Mouse (Mus musculus) hindbrain, embryonic 11.5 days (tissue): ENCODE data around the gene Agt. TPM values are rescaled to one million over a fixed set of nuclear protein-coding genes. Genes with fewer than 3 reads are reported as not detected.

Source experiments
- ATAC-seq: fragments of 200-750 bp; cut with Nextera tagmentation; 2 replicates; pipeline ENCODE4 v1.8.0; 2017; ENCODE audit warnings: mild to moderate bottlenecking, moderate TSS enrichment, moderate library complexity; ENCODE audit not compliant: low FRiP score
- DNase-seq: peaks from one replicate; pipeline ENCODE4 v3.0.0-alpha.2; 2015; ENCODE audit warnings: low spot score
- H3K27ac ChIP-seq: fragments of 300-500 bp; sonication (generic); 2 replicates; pipeline ENCODE4 v1.5.1; 2014; ENCODE audit warnings: mild to moderate bottlenecking, low read depth, low read length
- H3K27me3 ChIP-seq: fragments of 300-500 bp; sonication (generic); 2 replicates; pipeline ENCODE4 v1.6.1; 2014; ENCODE audit warnings: mild to moderate bottlenecking, low read length, moderate library complexity, mixed read lengths; ENCODE audit not compliant: control insufficient read depth, insufficient read depth
- H3K36me3 ChIP-seq: fragments of 300-500 bp; sonication (generic); 2 replicates; pipeline ENCODE4 v1.6.1; 2014; ENCODE audit warnings: mild to moderate bottlenecking, low read length, moderate library complexity, mixed read lengths; ENCODE audit not compliant: control insufficient read depth, insufficient read depth
- H3K4me1 ChIP-seq: fragments of 300-500 bp; sonication (generic); replicated peaks from 2 replicates; pipeline ENCODE4 v1.6.1; 2014; ENCODE audit warnings: low read length, mixed read lengths; ENCODE audit not compliant: control insufficient read depth, insufficient read depth
- H3K4me2 ChIP-seq: fragments of 300-500 bp; sonication (generic); replicated peaks from 2 replicates; pipeline ENCODE4 v1.6.1; 2014; ENCODE audit warnings: mild to moderate bottlenecking, low read depth, low read length
- H3K4me3 ChIP-seq: fragments of 300-500 bp; sonication (generic); 2 replicates; pipeline ENCODE4 v1.5.1; 2014; ENCODE audit warnings: low read depth, low read length
- H3K9ac ChIP-seq: fragments of 300-500 bp; sonication (generic); 2 replicates; pipeline ENCODE4 v1.6.1; 2014; ENCODE audit warnings: low read depth, low read length
- H3K9me3 ChIP-seq: fragments of 300-500 bp; sonication (generic); 2 replicates; pipeline ENCODE4 v1.6.1; 2016; ENCODE audit warnings: low read length; ENCODE audit not compliant: control insufficient read depth
- WGBS: fragments of 180-500 bp; shearing (Covaris S2); extraction: QIAGEN DNeasy Blood & Tissue Kit; methylation state at CpG from one replicate; pipeline ENCODE4 v1.1.7; 2014; 5-methylcytosine and 5-hydroxymethylcytosine counted together
- polyA plus RNA-seq: library from polyadenylated mRNA; unstranded; fragments of >200 nt; fragmentation: Nextera tagmentation; extraction: Ambion mirVana; gene quantifications from 2 replicates; pipeline ENCODE4 v1.2.1, GENCODE M21; 2014

The Agt gene
- polyA plus RNA-seq, 1 experiment from 2014 or later = 0.14 TPM

DNA sequence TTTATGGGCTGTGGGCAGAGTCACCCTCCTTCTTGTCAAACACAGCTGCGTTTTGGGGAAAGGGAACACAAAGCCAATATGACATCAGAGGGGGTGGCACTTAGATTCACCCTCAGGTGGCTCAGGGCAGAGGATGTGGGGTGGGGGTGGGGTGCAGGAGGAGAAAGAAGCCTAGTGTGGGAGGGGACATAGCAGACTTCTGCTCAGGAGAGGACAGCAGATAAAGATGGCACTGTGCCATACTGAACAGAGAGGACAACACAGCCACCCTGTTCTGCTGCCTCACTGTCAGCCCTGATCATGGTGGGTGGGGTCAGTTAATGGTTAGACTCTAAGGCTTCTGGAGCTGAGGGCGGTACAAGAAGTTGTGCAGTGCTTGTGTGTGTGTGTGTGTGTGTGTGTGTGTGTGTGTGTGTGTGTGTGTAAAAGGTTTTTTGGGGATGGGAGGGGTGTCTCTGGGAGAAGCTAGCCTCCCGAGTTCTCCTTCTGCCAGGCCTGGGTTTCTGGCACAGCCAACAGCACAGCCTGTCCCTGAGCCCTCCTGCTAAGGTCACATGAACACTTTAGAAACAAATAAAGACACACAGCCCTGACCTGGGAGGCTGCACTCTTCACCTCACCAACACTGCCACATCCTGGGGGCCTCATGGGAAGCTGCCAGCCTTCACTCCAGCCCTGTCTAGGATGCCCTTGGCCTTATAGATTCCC lies 16.4 kb upstream of the Agt start:
- Histone ChIP-seq H3K27ac (no peak overlapping the region), H3K4me1 (no peaks in the 10 kb centered on the region), H3K4me3 (no peak overlapping the region), H3K27me3 (no peaks in the 10 kb centered on the region), H3K9me3 (no peaks in the 10 kb centered on the region), H3K36me3 (no peaks in the 10 kb centered on the region), H3K4me2 (no peak overlapping the region), H3K9ac (no peak overlapping the region)
- DNase-seq (no peak), ATAC-seq (no peak)
- WGBS = 52% methylated on average over 3 of the region's 3 CpGs

DNA sequence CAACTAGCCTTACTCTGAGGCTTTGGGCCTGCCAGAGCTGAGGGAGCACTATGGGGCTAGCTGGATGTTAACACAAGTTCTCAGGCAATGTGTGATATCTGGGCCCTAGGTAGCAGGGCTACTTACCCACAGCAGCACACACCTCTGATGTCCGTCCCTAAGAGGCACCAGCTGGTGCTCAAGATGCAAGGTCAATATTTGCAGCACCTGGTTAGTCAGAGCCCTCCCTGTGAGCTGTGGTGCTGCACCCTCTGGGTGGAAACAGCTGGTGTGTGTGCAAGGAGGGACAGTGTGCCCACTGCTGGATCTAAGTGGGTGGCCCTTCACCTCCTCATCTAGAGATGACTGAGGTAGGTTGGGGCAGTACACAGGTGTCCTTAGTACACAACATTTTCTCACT lies 7.2 kb upstream of the Agt start:
- Histone ChIP-seq H3K27ac (no peak overlapping the region), H3K9me3 (no peaks in the 10 kb centered on the region), H3K4me2 (no peak overlapping the region), H3K27me3 (no peaks in the 10 kb centered on the region), H3K36me3 (no peaks in the 10 kb centered on the region), H3K4me1 (no peaks in the 10 kb centered on the region), H3K4me3 (no peak overlapping the region), H3K9ac (no peak overlapping the region)
- no peak for DNase-seq
- ATAC-seq = no peak
- WGBS = 81% methylated on average over 1 of the region's 1 CpGs

DNA sequence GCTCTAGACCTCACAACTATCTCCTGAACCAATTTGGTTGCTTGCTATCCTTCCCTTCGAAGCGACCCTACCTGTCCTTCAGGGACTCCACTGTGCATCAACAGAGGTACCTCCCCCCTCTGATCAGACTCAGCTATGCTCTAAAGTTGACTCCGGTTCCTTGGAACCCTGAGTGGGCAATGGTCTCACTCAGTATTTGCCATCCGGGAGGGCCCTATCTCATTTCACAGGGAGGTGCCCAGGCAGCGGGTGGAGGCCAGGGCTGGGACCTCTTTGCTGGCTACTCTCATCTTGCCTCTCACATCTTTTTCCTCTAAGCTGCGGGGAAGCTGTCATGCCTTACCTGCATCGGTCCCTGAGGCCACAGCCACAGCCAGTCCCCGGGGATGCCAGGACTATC lies 6.3 kb upstream of the Agt start, which contains the start of gene Capn9:
TSS of gene Capn9 (plus strand) at position 301 of the 400 bp plus-strand sequence.
- H3K27ac ChIP-seq = no peak within 1 kb of the TSS
- H3K9me3 ChIP-seq = no peaks in the 10 kb centered on the region
- no peak within 1 kb of the TSS for H3K9ac ChIP-seq
- DNase-seq (no peak), ATAC-seq (no peak)
- H3K4me3 ChIP-seq = no peak within 1 kb of the TSS
- H3K4me2 ChIP-seq = no peak within 1 kb of the TSS
- no peaks in the 10 kb centered on the region for H3K27me3 ChIP-seq
- H3K4me1 ChIP-seq = no peaks in the 10 kb centered on the region
- 95% methylated on average over 8 of the region's 8 CpGs for WGBS
- H3K36me3 ChIP-seq = no peaks in the 10 kb centered on the region

DNA sequence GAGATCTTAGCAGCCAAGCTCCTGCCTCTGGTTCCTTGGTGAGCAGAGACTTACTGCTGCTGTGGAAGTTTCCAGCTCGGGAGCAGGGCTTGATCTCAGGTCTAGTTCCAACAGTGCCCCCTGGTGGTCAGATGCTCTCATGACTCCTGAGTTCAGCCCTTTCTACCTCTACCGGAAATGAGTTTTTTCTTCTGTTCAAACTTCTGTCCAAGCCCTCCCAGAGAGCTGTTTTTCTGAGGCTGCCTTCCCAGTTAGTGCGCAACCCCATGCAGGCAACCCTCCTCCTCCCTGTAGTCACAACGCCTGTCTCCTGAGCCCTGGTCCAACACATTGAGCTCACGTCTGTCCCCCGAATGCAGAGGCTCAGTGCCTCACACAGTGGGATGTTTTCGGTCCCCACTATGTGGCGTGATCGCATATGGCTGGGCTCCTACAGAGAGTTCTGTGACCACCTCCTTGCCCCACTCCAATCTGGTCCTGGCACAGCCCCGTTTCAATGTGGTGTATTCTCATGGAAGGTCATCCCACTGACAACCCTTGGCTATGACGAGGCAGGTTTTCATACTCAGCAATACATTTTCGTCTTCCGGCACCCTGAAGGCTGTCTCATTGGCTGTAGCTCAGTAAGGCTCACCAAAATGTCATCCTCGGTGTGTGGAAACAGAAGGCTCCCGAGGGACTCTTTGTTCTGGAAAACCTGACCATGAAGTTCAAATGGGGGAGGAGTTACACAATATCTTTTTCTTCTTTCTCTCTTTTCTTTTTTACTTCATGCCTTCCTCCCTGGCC lies 4.2 kb upstream of the Agt start:
- Histone ChIP-seq H3K4me1 (no peaks in the 10 kb centered on the region), H3K9me3 (no peaks in the 10 kb centered on the region), H3K27me3 (no peaks in the 10 kb centered on the region), H3K4me2 (no peak overlapping the region), H3K4me3 (no peak overlapping the region), H3K9ac (no peak overlapping the region), H3K36me3 (no peaks in the 10 kb centered on the region), H3K27ac (no peak overlapping the region)
- DNase-seq = peak; percentile 94
- ATAC-seq = no peak; the same call in 1 of the 2 replicates
- 59% methylated on average over 15 of the region's 15 CpGs for WGBS

DNA sequence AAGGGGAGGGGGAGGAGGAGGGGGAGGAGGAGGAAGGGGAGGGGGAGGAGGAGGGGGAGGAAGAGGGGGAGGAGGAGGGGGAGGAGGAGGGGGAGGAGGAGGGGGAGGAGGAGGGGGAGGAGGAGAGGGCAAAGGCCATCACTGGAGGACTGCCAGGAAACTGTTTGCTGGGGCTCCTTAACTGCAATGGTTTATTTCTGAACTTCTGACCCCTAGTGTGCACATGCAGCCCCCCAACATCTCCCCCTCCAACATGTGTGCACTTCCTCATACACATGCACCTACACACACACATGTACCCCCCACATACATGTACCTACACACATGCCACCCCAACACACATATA lies 2.9 kb upstream of the Agt start:
- Histone ChIP-seq H3K4me1 (no peaks in the 10 kb centered on the region), H3K4me2 (no peak overlapping the region), H3K4me3 (no peak overlapping the region), H3K27ac (no peak overlapping the region), H3K36me3 (no peaks in the 10 kb centered on the region), H3K9ac (no peak overlapping the region), H3K9me3 (no peaks in the 10 kb centered on the region), H3K27me3 (no peaks in the 10 kb centered on the region)
- ATAC-seq (no peak), DNase-seq (no peak)

DNA sequence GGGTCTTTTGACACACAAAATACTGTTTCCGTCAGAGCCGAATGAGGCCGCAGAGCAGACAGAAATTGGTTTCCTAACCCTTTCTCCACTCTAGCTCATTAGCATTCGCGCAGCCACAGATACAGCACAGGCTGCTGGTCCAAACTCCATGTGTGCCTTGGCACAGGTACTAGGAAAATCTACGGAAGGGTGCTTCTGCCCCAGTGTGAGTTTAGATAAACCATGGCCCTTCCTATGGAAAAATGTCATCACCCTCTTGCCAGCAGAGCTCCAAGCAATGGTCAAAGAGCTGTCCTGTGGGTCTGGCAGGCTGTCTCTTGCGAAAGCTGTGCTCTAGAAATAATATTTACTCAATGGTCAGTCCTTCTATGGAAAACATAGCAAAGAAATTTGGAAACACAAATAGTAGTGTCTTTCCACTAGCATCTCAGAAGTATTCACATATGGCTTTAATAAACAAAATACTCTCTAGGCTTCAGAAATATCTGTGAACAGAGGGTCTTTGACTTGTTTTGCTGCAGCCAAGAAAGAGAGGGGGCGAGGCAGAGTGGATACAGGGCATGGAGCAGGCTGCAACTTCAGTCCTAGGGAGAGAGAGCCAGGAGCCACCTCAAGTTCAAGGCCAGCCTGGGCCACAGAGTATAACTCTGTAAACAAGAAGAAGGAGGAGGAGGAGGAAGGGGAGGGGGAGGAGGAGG lies 2.4 kb upstream of the Agt start:
- H3K4me2 ChIP-seq = no peak overlapping the region
- DNase-seq (no peak), ATAC-seq (no peak)
- no peak overlapping the region for H3K27ac ChIP-seq
- no peak overlapping the region for H3K9ac ChIP-seq
- H3K4me1 ChIP-seq = no peaks in the 10 kb centered on the region
- WGBS = 76% methylated on average over 8 of the region's 8 CpGs
- H3K9me3 ChIP-seq = no peaks in the 10 kb centered on the region
- H3K36me3 ChIP-seq = no peaks in the 10 kb centered on the region
- H3K27me3 ChIP-seq = no peaks in the 10 kb centered on the region
- H3K4me3 ChIP-seq = no peak overlapping the region

DNA sequence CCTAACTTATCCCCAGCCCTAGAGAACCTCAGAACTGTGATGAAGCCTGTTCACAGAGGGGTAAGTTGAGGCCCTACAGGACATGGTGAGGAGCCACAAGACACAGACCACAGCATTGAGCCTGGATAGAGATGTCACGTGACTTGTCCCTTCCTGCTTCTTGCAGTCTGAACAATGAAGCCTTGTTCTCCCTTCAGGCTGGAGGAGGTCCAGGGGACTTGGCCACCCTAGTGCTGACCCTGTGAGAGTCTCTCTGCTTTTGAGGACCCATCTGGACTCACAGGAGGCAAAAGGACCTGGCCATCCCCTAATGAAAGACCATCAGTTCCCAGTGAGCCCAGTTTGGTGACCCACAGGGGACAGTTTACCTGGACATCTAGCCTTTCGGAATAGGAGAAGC lies 406 bp downstream of the Agt start:
- H3K27me3 ChIP-seq = no peaks in the 10 kb centered on the region
- ATAC-seq (no peak), DNase-seq (no peak)
- no peaks in the 10 kb centered on the region for H3K9me3 ChIP-seq
- no peak overlapping the region for H3K4me3 ChIP-seq
- WGBS = 72% methylated on average over 2 of the region's 2 CpGs
- no peak overlapping the region for H3K4me2 ChIP-seq
- no peaks in the 10 kb centered on the region for H3K4me1 ChIP-seq
- no peak overlapping the region for H3K9ac ChIP-seq
- H3K27ac ChIP-seq = no peak overlapping the region
- no peaks in the 10 kb centered on the region for H3K36me3 ChIP-seq

DNA sequence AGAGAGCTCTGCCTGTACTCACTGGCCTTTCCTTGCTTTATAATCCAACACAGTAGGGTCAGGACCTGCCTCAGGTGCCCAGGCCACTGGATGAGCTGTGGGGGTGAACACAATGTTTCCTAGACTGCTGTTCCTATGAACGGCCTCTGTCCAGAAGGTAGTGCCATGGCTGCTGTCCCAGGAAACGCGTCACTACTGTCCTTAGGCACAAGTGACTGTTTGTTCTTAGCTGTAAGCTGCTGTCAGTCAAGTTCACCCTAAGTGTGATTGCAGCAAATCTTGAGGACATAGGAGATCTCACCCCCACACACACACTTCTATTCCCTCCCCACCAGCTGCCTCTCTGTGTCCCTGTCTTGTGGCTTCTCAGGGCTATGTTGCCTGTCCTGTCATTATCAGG lies 1.9 kb downstream of the Agt start:
- ATAC-seq (no peak), DNase-seq (no peak)
- WGBS = 89% methylated on average over 3 of the region's 3 CpGs
- H3K27ac ChIP-seq = no peak overlapping the region
- no peaks in the 10 kb centered on the region for H3K36me3 ChIP-seq
- no peaks in the 10 kb centered on the region for H3K27me3 ChIP-seq
- no peak overlapping the region for H3K4me3 ChIP-seq
- no peak overlapping the region for H3K4me2 ChIP-seq
- H3K4me1 ChIP-seq = no peaks in the 10 kb centered on the region
- no peaks in the 10 kb centered on the region for H3K9me3 ChIP-seq
- no peak overlapping the region for H3K9ac ChIP-seq
